Mouse (Mus musculus) lung, postnatal 25 days (tissue): ENCODE measurements around the gene Vmn1r139.
"Not testable (repeated sequence)": the region's sequence is repeated elsewhere in the genome, so short reads cannot be mapped to it uniquely, and the experiment has no call there.

Experiments
- DNase-seq: peaks from one replicate; pipeline ENCODE4 v3.0.0; 2022; ENCODE audit warnings: low spot score

Gene Vmn1r139

GRCm38 (mm10) chr7:22068757-22069156, at the start of gene Vmn1r139:
Vmn1r139 (plus strand) TSS chr7:22069057.
- DNase-seq = not testable (repeated sequence)

GRCm38 (mm10) chr7:22028797-22029196, 40.1 kb upstream of the Vmn1r139 start, which contains the start of gene Vmn1r138:
Vmn1r138 (minus strand) TSS chr7:22028897.
- not testable (repeated sequence) for DNase-seq

DNA sequence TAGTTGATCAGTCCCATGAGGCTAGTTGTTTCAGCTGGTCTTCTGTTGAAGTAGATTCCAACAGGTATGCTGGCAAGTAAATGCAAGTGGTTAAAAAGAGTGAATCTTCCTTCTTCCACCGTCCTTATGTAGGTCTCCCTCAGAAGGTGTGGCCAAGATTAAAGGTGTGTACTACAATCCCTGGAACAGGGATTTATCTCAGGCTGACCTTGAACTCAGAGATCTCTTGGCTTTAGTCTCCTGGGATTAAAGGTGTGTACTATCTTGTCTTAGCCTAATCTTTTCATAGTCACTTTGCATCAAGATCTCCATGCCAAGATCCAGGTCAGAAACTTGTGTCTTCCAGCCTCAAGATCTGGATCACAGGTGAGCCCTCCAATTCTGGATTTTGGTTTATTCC, 12.7 kb upstream of the Vmn1r139 start, which contains the start of gene Gm6176:
Gm6176 (minus strand) TSS at position 101 of the 400 bp plus-strand sequence.
- not testable (repeated sequence) for DNase-seq

- not testable (repeated sequence) for DNase-seq
These were observed 49.3 kb downstream of the Vmn1r139 start, which contains the start of gene Gm16451 for GRCm38 (mm10) chr7:22118145-22118544. Gm16451 (minus strand) TSS chr7:22118245.

GRCm38 (mm10) chr7:22134641-22135040, 65.8 kb downstream of the Vmn1r139 start, which contains the start of gene Gm10666:
Gm10666 (minus strand) TSS chr7:22134741.
- DNase-seq = not testable (repeated sequence)
